Comparison of ENCODE assay signal across 9 mouse cellular contexts in genomic region chr17:29188989-29189388, GRCm38 (mm10). TPM values are rescaled to one million over a fixed set of nuclear protein-coding genes. Genes with fewer than 3 reads are reported as not detected.
A peak's percentile ranks its signal among the peaks of the same experiment; 100 is the strongest.
DNase-seq lines count a peak whose midpoint lies in the region; ATAC-seq lines count a peak whose summit lies in the region.
"Had no signal": no experiment of that assay in that cellular context is flagged by ENCODE, and none has a peak within 500 bp of the region (broad histone marks: within the 10 kb centered on the region; RNA-seq: fewer than 3 reads in every experiment).

No protein-coding gene starts in this region.

- peak overlapping the region; percentile 24 for H3K4me3 ChIP-seq in kidney, embryonic 16.5 days (ENCODE audit: low read length)
- H3K4me3 ChIP-seq in embryonic facial prominence, embryonic 10.5 days = peak overlapping the region; percentile 44
- H3K4me3 ChIP-seq in limb, embryonic 11.5 days (ENCODE audit: low read depth, low read length) = no peak overlapping the region
- H3K4me3 ChIP-seq: myocyte had no signal

- 14% methylated on average over 12 of the region's 12 CpGs for WGBS in kidney, embryonic 16.5 days
- WGBS in embryonic facial prominence, embryonic 10.5 days = 5% methylated on average over 12 of the region's 12 CpGs
- 8% methylated on average over 12 of the region's 12 CpGs for WGBS in limb, embryonic 11.5 days

- no peak for DNase-seq in kidney, adult 11 months
- peak; percentile 80 for DNase-seq in embryonic facial prominence, embryonic 10.5 days (ENCODE audit: low spot score)
- DNase-seq in limb, embryonic 11.5 days (ENCODE audit: low spot score) = peak; percentile 76
- peak; percentile 66 for DNase-seq in retina, embryonic 14.5 days (ENCODE audit: low spot score)
- DNase-seq in spleen, adult 18-20 months = no peak
- no peak for DNase-seq in ovary, postnatal 14 days (ENCODE audit: low spot score)

- no peaks in the 10 kb centered on the region for H3K9me3 ChIP-seq in kidney, embryonic 16.5 days (ENCODE audit: low read length)
- H3K9me3 ChIP-seq in embryonic facial prominence, embryonic 10.5 days = no peaks in the 10 kb centered on the region
- H3K9me3 ChIP-seq in limb, embryonic 11.5 days (ENCODE audit: control insufficient read depth, low read length) = no peaks in the 10 kb centered on the region

- 0 out of 2 replicates have a peak overlapping the region, but pooled peaks have one; percentile 25 for H3K9ac ChIP-seq in kidney, embryonic 16.5 days (replicated peaks; ENCODE audit: low read length)
- H3K9ac ChIP-seq in limb, embryonic 11.5 days (ENCODE audit: low read length) = no peak overlapping the region

- H3K27ac ChIP-seq in kidney, embryonic 16.5 days (ENCODE audit: low read length) = no peak overlapping the region
- peak overlapping the region; percentile 45; the same call in 1 of the 2 replicates for H3K27ac ChIP-seq in embryonic facial prominence, embryonic 10.5 days (replicated peaks)
- H3K27ac ChIP-seq in limb, embryonic 11.5 days (replicated peaks; ENCODE audit: low read depth, low read length) = no peak overlapping the region

- peak; percentile 40 for ATAC-seq in kidney, embryonic 16.5 days (ENCODE audit: low FRiP score, low TSS enrichment)
- no peak for ATAC-seq in limb, embryonic 11.5 days (ENCODE audit: insufficient number of reproducible peaks, low FRiP score, low TSS enrichment, low read depth)
- ATAC-seq in frontal cortex, adult (ENCODE audit: low TSS enrichment) = no peak

- peaks cover 32% of the 10 kb centered on the region for H3K4me1 ChIP-seq in kidney, embryonic 16.5 days (ENCODE audit: insufficient read depth, low read length)
- H3K4me1 ChIP-seq in embryonic facial prominence, embryonic 10.5 days = peaks cover 70% of the 10 kb centered on the region
- H3K4me1 ChIP-seq in limb, embryonic 11.5 days (ENCODE audit: control insufficient read depth, insufficient read depth, low read length) = peaks cover 36% of the 10 kb centered on the region

- H3K4me2 ChIP-seq in kidney, embryonic 16.5 days (replicated peaks; ENCODE audit: low read depth, low read length) = peak overlapping the region; percentile 49
- H3K4me2 ChIP-seq in limb, embryonic 11.5 days (ENCODE audit: low read depth, severe bottlenecking) = 0 out of 2 replicates have a peak overlapping the region, but pooled peaks have one; percentile 1

- H3K27me3 ChIP-seq in kidney, embryonic 16.5 days (ENCODE audit: insufficient read depth, low read length) = no peaks in the 10 kb centered on the region
- peaks cover 19% of the 10 kb centered on the region for H3K27me3 ChIP-seq in embryonic facial prominence, embryonic 10.5 days (replicated peaks; ENCODE audit: low read depth, poor library complexity, severe bottlenecking)
- H3K27me3 ChIP-seq in limb, embryonic 11.5 days (ENCODE audit: control insufficient read depth, insufficient read depth, low read length) = no peaks in the 10 kb centered on the region

- H3K36me3 ChIP-seq in kidney, embryonic 16.5 days (ENCODE audit: insufficient read depth, low read length) = no peaks in the 10 kb centered on the region
- H3K36me3 ChIP-seq in embryonic facial prominence, embryonic 10.5 days (replicated peaks) = no peaks in the 10 kb centered on the region
- no peaks in the 10 kb centered on the region for H3K36me3 ChIP-seq in limb, embryonic 11.5 days (ENCODE audit: control insufficient read depth, insufficient read depth, low read length)

RNA-seq across cellular contexts. Expression of gene Cpne5, which starts 49.0 kb away (rescaled TPM):
- polyA plus RNA-seq in kidney, embryonic 16.5 days (2015; fragmentation: Nextera tagmentation; extraction: Ambion mirVana) = 8.2 and 10.0 TPM in 2 replicates
- polyA plus RNA-seq in embryonic facial prominence, embryonic 10.5 days (2016; fragmentation: Nextera tagmentation; extraction: Ambion mirVana) = 3.6 and 4.7 TPM in 2 replicates
- 3.0 and 4.1 TPM in 2 replicates for polyA plus RNA-seq in limb, embryonic 11.5 days (2014; fragmentation: Nextera tagmentation; extraction: Ambion mirVana)

Comparison
In these comparisons a context has a peak if more than half of its experiments do, and no peak if none do; other contexts are left out.
1. DNase-seq: peak in embryonic facial prominence, embryonic 10.5 days (single experiment), limb, embryonic 11.5 days (single experiment) and retina, embryonic 14.5 days (single experiment); none in kidney, adult 11 months (single experiment), spleen, adult 18-20 months (0 of 2) and ovary, postnatal 14 days (single experiment).